ENCODE assay signal across 8 mouse cellular contexts in the genomic region with DNA sequence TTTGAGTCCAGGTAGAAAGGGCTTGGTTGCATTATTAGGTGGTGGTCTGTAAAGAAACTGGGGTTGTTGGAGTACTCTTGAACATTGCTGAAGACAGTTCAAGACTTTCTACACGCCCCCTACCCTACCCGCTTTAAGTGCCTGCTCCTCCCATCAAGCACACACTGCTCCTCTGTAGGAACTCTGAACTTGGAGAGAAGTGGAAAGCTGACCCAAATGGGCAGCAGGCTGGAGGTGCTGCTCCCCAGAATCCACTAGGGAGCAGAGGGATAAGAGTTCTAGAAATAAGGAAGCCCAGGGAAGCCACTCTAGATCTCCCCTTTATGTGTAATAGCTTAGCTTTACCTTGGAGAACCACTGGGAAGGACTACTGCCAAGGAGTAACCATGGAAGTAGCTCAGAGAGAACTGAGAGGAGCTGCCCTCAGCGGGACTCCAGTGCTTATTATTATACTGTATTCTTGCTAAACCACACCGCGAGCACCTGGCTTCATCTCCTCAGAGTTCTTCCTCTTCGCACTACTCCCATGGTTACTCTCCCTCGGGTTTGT. TPM values are rescaled to one million over a fixed set of nuclear protein-coding genes. Genes with fewer than 3 reads are reported as not detected.
DNase-seq lines count a peak whose midpoint lies in the region; ATAC-seq lines count a peak whose summit lies in the region.

No protein-coding gene starts in this region.

- ATAC-seq in hindbrain, embryonic 13.5 days (ENCODE audit: low FRiP score): no peak

- H3K4me2 ChIP-seq in hindbrain, embryonic 13.5 days: peak overlapping the region; percentile 91

- H3K36me3 ChIP-seq in embryonic facial prominence, embryonic 10.5 days (replicated peaks): no peaks in the 10 kb centered on the region
- H3K36me3 ChIP-seq in hindbrain, embryonic 13.5 days: no peaks in the 10 kb centered on the region

- peak overlapping the region; percentile 87 for H3K9ac ChIP-seq in hindbrain, embryonic 13.5 days

- H3K27me3 ChIP-seq in embryonic facial prominence, embryonic 10.5 days (replicated peaks; ENCODE audit: low read depth, poor library complexity, severe bottlenecking): peaks cover 47% of the 10 kb centered on the region
- H3K27me3 ChIP-seq in hindbrain, embryonic 13.5 days: peaks cover 36% of the 10 kb centered on the region

- H3K9me3 ChIP-seq in embryonic facial prominence, embryonic 10.5 days: no peaks in the 10 kb centered on the region
- no peaks in the 10 kb centered on the region for H3K9me3 ChIP-seq in hindbrain, embryonic 13.5 days

- DNase-seq in heart, adult 11 months: peak; percentile 87
- no peak for DNase-seq in heart, postnatal 25 days (ENCODE audit: low spot score)
- DNase-seq in embryonic facial prominence, embryonic 10.5 days (ENCODE audit: low spot score): peak; percentile 49
- DNase-seq in lung, postnatal 10 days: peak; percentile 31
- DNase-seq in urinary bladder, postnatal 10 days (ENCODE audit: low spot score): no peak
- DNase-seq in layer of hippocampus, adult 9-10 months (ENCODE audit: low spot score): no peak
- DNase-seq in gastrocnemius, postnatal 14 days: no peak

- 8% methylated on average over 7 of the region's 7 CpGs for WGBS in embryonic facial prominence, embryonic 10.5 days
- 8% methylated on average over 7 of the region's 7 CpGs for WGBS in hindbrain, embryonic 13.5 days

- peak overlapping the region; percentile 87 for H3K4me3 ChIP-seq in embryonic facial prominence, embryonic 10.5 days
- peak overlapping the region; percentile 71 for H3K4me3 ChIP-seq in hindbrain, embryonic 13.5 days

- peak overlapping the region; percentile 92 for H3K27ac ChIP-seq in embryonic facial prominence, embryonic 10.5 days (replicated peaks)
- no peak overlapping the region for H3K27ac ChIP-seq in hindbrain, embryonic 13.5 days

- H3K4me1 ChIP-seq in embryonic facial prominence, embryonic 10.5 days: peaks cover 32% of the 10 kb centered on the region
- H3K4me1 ChIP-seq in hindbrain, embryonic 13.5 days (replicated peaks): peaks cover 29% of the 10 kb centered on the region

- intact Hi-C loops in heart, postnatal 25 days (cut with DNase I): no loop called here
- intact Hi-C loops in gastrocnemius, postnatal 14 days (cut with DNase I; ENCODE audit: low total_unique reads): no loop called here

RNA-seq across cellular contexts. Expression of a gene that starts 0.7 kb away (rescaled TPM):
- 10 to 100 TPM; 29.6 to 31.6 TPM for total RNA-seq in heart, postnatal 25 days (2021)
- polyA plus RNA-seq in embryonic facial prominence, embryonic 10.5 days (2016; fragmentation: Nextera tagmentation; extraction: Ambion mirVana): 5.0 and 5.1 TPM in 2 replicates
- polyA plus RNA-seq in hindbrain, embryonic 13.5 days (2015; fragmentation: Nextera tagmentation; extraction: Ambion mirVana): 4.3 and 4.7 TPM in 2 replicates
- 10 to 100 TPM; 20.4 to 28.1 TPM for total RNA-seq in gastrocnemius, postnatal 14 days (2021)

RNA-seq across cellular contexts. Expression of a gene that starts 8.9 kb away (rescaled TPM):
- 10 to 100 TPM; 61.4 to 62.6 TPM for total RNA-seq in heart, postnatal 25 days (2021)
- 130 and 131 TPM in 2 replicates for polyA plus RNA-seq in embryonic facial prominence, embryonic 10.5 days (2016; fragmentation: Nextera tagmentation; extraction: Ambion mirVana)
- 112 and 118 TPM in 2 replicates for polyA plus RNA-seq in hindbrain, embryonic 13.5 days (2015; fragmentation: Nextera tagmentation; extraction: Ambion mirVana)
- total RNA-seq in gastrocnemius, postnatal 14 days (2021): 10 to 100 TPM; 39.7 to 41.8 TPM

Comparison
In these comparisons a context has a peak if more than half of its experiments do, and no peak if none do; other contexts are left out.
1. DNase-seq: peak in heart, adult 11 months (single experiment), embryonic facial prominence, embryonic 10.5 days (single experiment) and lung, postnatal 10 days (single experiment); none in heart, postnatal 25 days (single experiment), urinary bladder, postnatal 10 days (single experiment), layer of hippocampus, adult 9-10 months (single experiment) and gastrocnemius, postnatal 14 days (single experiment).